Mouse (Mus musculus) megakaryocyte, embryonic 14.5 days (primary cell): Measurements from ENCODE around the gene Apeh.

Experiments used
- FLI1 ChIP-seq: IDR thresholded peaks from 2 replicates; pipeline ENCODE4 v1.6.1; 2012; ENCODE audit warnings: low read length, inconsistent platforms, mixed read lengths
- GATA1 ChIP-seq: IDR thresholded peaks from 3 replicates; pipeline ENCODE4 v1.6.1; 2012; ENCODE audit warnings: mixed read lengths, low read length, inconsistent platforms, borderline replicate concordance

- TF ChIP-seq GATA1 (no peak), FLI1 (no peak)
Observed at GRCm38 (mm10) chr9:108117143-108117542, 22.7 kb upstream of the Apeh start.
